Mouse (Mus musculus) telencephalon, adult 2 months (tissue): ENCODE measurements around the gene Creg1.

Experiments used
- DNase-seq: peaks from one replicate; pipeline ENCODE4 v3.0.0-alpha.2; 2011; ENCODE audit warnings: low read depth, low spot score

Gene Creg1

GRCm38 (mm10) chr1:165763635-165764372, at the start of gene Creg1:
Gene Creg1 (plus strand): TSS chr1:165763746.
- DNase-seq, result peak; percentile 86

DNA sequence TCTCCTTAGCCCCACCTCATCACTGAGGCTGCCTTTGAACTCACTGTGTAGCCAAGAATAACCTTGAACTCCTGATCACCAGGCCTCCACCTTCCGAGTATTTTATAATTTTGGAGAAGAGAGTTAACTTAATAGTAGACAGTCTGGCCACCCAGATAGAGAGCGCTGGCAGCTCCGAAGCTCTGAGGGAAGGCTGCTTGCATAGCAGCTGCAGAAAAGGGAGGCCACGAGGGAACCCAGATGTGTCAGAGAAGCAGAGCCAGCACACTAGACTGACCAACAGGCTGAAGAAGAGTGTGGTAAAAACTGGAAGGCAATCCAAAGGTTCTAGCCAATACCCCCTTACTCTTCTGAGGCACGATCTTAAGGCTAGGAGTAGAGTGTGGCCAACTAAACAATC, 49.7 kb upstream of the Creg1 start:
- DNase-seq, result no peak

GRCm38 (mm10) chr1:165716426-165716825, 47.1 kb upstream of the Creg1 start:
- DNase-seq, result no peak

- DNase-seq, result no peak
These were observed 45.6 kb upstream of the Creg1 start for GRCm38 (mm10) chr1:165717711-165718542.

- DNase-seq, result no peak
These were observed 44.9 kb upstream of the Creg1 start for GRCm38 (mm10) chr1:165718543-165719105.

- no peak for DNase-seq
These were observed 40.9 kb upstream of the Creg1 start for GRCm38 (mm10) chr1:165722531-165723123.

DNA sequence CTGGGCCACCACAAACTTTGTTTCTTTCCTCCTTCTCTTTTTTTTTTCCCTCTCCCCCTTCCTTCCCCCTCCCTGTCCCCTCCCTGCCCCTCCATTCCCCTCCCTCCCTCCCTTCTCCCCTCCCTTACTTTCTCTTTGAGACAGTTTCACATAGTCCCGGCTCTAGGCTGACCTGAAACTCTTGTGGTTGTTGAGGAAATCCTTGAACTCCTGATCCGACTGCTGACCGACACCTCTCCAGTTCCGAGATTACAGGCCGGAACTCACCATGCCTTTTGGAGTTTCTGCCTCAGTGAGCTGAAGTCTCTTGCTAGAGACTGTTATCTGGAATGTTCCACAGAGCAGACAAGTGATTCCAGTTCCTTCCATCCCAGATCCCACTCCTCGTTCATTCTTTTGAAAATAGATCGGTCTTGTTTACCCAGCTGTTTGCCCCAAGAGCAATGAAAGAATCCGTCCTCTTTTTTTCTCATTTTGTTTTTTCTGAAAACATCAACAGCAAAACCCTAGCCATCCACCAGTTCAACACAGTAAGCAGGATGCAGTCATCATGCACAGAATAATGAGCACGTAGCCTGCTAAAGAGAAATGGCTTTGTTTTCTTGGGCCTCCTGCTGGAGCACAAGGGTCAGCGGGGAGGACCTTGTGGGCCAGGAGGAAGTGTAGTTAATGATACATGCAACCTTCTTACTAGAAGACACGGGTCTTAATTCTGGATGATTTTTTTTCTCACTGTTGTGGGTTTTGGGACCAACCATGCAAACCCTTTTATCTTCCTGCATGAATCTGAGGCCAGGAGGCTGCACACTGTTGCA, 39.1 kb upstream of the Creg1 start:
- DNase-seq, result no peak

- DNase-seq, result no peak
These were observed 38.4 kb upstream of the Creg1 start for GRCm38 (mm10) chr1:165725039-165725644.

- no peak for DNase-seq
These were observed 36.6 kb upstream of the Creg1 start for GRCm38 (mm10) chr1:165726986-165727385.

- DNase-seq, result no peak
These were observed 35.4 kb upstream of the Creg1 start for GRCm38 (mm10) chr1:165728057-165728639.

- no peak for DNase-seq
These were observed 33.4 kb upstream of the Creg1 start for GRCm38 (mm10) chr1:165730129-165730528.

- no peak for DNase-seq
These were observed 32.0 kb upstream of the Creg1 start for GRCm38 (mm10) chr1:165731553-165731952.

DNA sequence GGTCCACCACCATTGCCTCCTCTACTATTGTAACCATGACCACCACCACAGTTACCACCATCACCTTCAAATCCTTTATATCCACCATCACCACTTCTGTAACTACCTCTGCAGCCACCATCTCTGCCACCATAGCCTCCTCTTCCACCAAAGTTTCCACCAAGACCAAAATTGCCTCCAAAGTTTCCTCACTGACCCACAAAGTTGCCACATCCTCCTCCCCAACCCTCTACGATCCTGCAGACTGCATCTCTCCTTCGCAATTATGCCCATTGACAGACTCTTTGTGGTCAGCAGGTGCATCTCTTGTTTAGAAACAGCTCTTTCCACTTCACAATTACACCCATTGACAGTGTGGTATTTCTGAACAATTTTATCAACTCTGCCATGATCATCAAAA, 28.7 kb upstream of the Creg1 start:
- no peak for DNase-seq

- peak; percentile 61 for DNase-seq
These were observed 27.4 kb upstream of the Creg1 start for GRCm38 (mm10) chr1:165735826-165736818.

GRCm38 (mm10) chr1:165737451-165737850, 26.1 kb upstream of the Creg1 start:
- no peak for DNase-seq

DNA sequence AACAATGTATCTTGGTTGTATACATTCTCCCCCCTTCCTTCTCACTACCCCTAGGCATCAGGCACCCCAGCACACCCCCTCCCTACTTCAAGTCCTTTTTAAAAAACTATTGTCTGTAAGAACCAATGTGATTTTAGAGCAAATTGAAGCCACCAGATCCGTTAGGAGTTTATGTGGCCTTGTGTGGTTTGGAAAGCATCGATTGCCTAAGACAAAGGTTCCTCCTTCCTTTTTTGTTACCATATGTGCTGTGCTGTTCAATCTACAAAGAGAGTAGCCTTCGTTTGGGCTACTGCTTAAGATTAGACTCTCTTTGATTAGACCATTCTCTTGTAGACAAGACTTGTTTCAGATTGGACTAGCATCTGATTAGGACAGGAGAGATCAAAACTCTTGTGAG, 25.7 kb upstream of the Creg1 start:
- no peak for DNase-seq

DNA sequence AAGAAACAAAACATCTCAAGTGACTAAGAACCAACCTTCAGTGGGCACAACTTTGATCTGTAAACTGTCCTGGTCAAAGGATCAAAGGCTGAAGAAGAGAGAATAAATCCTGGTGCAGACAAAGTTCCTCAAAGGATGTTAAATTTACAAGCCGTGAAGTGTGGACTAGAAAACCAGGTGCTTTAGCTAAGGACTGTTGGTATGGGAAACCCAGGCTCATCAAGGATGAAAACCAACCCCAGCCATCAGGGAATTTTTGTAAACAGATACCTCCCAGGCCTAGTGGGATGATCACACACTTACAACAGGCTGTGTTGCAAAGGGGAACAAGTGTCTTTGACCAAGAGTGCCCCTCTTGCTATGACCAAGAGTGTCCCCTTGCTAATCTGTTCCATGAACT, 24.6 kb upstream of the Creg1 start:
- no peak for DNase-seq

- DNase-seq, result no peak
These were observed 21.6 kb upstream of the Creg1 start for GRCm38 (mm10) chr1:165741989-165742388.

- no peak for DNase-seq
These were observed 15.5 kb upstream of the Creg1 start for GRCm38 (mm10) chr1:165748053-165748452.
